Mouse (Mus musculus): Measurements from ENCODE around the gene Vwa7.

GRCm38 (mm10) chr17:35017706-35018030 lies 1.3 kb downstream of the Vwa7 start:
- no peak for TF ChIP-seq POLR2A (IDR thresholded peaks at IDR 0.05; ENCODE audit: extremely low read depth, insufficient read depth, low read length)
- no peak for TF ChIP-seq CTCF (IDR thresholded peaks at IDR 0.05; ENCODE audit: extremely low read depth, insufficient read depth, low read length)

Measured in cortical plate, adult 2 months (tissue).